Mouse (Mus musculus): ENCODE measurements at regions not wholly inside any gene's neighbourhood (a gene's known extent, or its start where the extent isn't known, plus 50 kb on each side); places are given as distances from the start of the nearest gene placed in this dataset.

DNA sequence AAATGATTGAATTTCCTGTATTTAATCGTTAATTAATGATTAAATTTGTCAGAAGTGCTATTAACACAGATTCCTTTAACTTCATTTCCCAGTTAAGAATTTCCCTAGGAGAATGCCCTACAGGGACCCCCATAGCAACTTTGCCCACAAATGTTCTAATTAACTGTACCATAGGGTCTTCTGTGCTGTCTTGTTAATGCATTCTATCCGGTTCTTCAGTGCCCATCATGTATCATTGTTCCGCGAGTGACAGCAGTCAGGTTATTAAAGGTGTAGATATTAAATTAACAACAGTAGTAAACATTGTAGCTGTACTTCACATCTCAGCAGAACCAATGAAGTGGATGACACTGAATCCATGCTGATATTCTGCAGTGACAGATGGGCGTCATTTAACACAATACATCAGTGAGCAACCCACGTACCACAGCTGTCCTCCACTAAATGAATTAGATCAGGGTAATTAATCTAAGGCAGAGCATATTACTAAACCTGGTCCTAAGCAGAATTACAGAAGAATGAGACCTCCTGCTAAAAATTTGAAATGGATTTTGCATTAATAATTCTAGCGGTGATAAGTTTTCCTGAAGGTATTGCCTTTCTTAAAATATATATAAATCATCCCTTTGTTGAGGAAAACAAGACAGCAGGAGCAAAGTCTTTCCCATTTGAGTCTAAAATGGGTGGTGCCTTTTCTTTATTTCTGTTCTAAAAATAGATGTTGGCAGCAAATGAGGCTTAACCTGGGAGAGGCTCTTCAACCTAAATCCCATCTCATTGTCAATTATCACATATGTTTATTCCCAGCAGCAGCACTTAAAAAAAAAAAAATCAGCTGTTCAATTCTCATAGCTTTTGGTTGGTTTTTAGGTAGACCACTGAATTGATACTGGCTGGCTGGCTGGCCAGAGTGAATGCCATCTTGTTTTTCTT lies 872.3 kb downstream of the Nxph1 start:
- no peak for DNase-seq (ENCODE audit: low read depth, low spot score)

DNA sequence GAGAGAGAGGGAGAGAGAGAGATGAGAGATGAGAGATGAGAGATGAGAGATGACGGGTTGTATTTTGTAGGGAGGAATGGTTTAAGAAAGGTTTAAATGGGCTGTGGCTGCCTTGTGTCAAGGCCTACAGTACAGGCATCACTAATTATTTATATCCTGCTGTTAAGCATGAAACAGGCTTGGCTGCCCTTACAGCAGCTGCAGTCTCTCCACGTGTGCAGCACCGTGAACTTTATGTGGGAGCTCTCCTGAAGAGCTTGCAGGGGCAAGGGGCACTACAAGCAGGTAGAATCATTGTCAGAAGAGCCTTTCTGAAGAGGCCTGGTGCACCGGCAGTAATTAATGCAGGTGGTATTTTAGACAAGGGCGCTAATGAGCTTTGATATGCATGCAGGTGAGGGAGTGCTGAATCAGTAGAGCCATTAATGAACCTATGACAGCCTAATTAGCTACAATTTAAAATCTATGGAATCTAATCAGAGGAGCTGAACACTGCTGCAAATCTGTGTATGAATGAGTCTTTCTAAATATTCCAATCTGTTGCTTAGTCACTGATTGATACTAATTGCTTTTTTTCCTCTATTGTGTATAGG lies 886.7 kb downstream of the Nxph1 start:
- no peak for DNase-seq (ENCODE audit: low read depth, low spot score)

DNA sequence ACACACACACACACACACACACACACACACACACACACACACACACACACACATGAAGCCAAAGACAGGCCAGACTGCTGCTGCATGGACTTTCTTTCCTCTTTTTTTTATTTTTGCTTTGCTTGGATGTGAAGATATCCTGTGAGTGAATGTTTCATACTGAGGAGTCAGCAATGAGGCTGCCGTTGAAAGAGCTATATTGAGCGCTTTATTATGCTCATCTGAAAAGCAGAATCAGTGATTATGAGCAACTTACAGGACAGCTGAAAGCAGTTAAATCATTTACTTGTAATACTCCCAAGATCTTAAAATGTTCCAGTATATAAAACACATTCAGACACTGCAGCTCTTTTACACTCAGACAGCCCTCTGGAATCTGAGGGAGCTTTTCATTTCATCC lies 894.2 kb downstream of the Nxph1 start:
- no peak for DNase-seq (ENCODE audit: low read depth, low spot score)

DNA sequence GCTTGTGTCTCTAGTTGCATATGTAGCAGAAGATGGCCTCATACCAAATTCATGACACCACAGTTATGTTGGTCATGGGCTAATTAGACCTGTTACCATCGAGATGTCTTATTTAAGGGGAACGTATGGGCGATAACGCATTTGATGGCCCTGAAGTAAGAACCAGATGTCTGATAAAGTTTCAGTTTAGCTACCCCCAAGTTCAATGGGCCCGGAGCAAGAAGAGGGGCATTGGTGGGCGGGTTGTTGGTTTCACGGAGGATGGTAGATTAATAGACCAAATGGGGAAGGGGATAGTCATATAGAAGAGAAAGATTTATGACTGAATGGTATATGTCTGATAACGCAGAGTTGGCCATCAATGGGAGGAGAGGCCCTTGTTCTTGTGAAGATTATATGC lies 941.6 kb downstream of the Nxph1 start:
- peak; percentile 60 for DNase-seq (ENCODE audit: low read depth, low spot score)

Measured in R1 (cell line).